Mouse (Mus musculus) liver, embryonic 13.5 days (tissue): ENCODE data around the gene Fnip2. TPM values are rescaled to one million over a fixed set of nuclear protein-coding genes. Genes with fewer than 3 reads are reported as not detected.
"Not testable (repeated sequence)": the region's sequence is repeated elsewhere in the genome, so short reads cannot be mapped to it uniquely, and the experiment has no call there.

Experiments
- ATAC-seq: fragments of 200-750 bp; cut with Nextera tagmentation; 2 replicates; pipeline ENCODE4 v1.8.0; 2017; ENCODE audit warnings: low read depth, mild to moderate bottlenecking, moderate number of reproducible peaks, moderate library complexity
- DNase-seq: peaks from one replicate; pipeline ENCODE4 v3.0.0; 2022
- H3K27ac ChIP-seq: fragments of 300-500 bp; sonication (generic); 2 replicates; pipeline ENCODE4 v1.5.1; 2015; ENCODE audit warnings: moderate library complexity, mild to moderate bottlenecking, inconsistent platforms
- H3K27me3 ChIP-seq: fragments of 300-500 bp; sonication (generic); 2 replicates; pipeline ENCODE4 v1.6.1; 2015; ENCODE audit warnings: mild to moderate bottlenecking, inconsistent platforms
- H3K36me3 ChIP-seq: fragments of 300-500 bp; sonication (generic); 2 replicates; pipeline ENCODE4 v1.6.1; 2015; ENCODE audit warnings: mild to moderate bottlenecking, inconsistent platforms
- H3K4me1 ChIP-seq: fragments of 300-500 bp; sonication (generic); replicated peaks from 2 replicates; pipeline ENCODE4 v1.6.1; 2015; ENCODE audit warnings: inconsistent platforms
- H3K4me2 ChIP-seq: fragments of 300-500 bp; sonication (generic); 2 replicates; pipeline ENCODE4 v1.6.1; 2015; ENCODE audit warnings: inconsistent platforms, mild to moderate bottlenecking, moderate library complexity
- H3K4me3 ChIP-seq: fragments of 300-500 bp; sonication (generic); replicated peaks from 2 replicates; pipeline ENCODE4 v1.5.1; 2015; ENCODE audit warnings: mild to moderate bottlenecking, inconsistent platforms
- H3K9ac ChIP-seq: fragments of 300-500 bp; sonication (generic); 2 replicates; pipeline ENCODE4 v1.6.1; 2015; ENCODE audit warnings: mild to moderate bottlenecking, inconsistent platforms
- H3K9me3 ChIP-seq: fragments of 300-500 bp; sonication (generic); replicated peaks from 2 replicates; pipeline ENCODE4 v1.6.1; 2016; ENCODE audit warnings: inconsistent platforms
- WGBS: fragments of 180-500 bp; shearing (Covaris S2); methylation state at CpG from one replicate; pipeline ENCODE4 v1.1.7; 2015; ENCODE audit not compliant: insufficient replicate concordance; 5-methylcytosine and 5-hydroxymethylcytosine counted together
- polyA plus RNA-seq: library from polyadenylated mRNA; unstranded; fragments of >200 nt; fragmentation: Nextera tagmentation; extraction: Ambion mirVana; gene quantifications from 2 replicates; pipeline ENCODE4 v1.2.1, GENCODE M21; 2015

Gene Fnip2
- polyA plus RNA-seq, 1 experiment from 2014 or later, result 3.5 TPM

DNA sequence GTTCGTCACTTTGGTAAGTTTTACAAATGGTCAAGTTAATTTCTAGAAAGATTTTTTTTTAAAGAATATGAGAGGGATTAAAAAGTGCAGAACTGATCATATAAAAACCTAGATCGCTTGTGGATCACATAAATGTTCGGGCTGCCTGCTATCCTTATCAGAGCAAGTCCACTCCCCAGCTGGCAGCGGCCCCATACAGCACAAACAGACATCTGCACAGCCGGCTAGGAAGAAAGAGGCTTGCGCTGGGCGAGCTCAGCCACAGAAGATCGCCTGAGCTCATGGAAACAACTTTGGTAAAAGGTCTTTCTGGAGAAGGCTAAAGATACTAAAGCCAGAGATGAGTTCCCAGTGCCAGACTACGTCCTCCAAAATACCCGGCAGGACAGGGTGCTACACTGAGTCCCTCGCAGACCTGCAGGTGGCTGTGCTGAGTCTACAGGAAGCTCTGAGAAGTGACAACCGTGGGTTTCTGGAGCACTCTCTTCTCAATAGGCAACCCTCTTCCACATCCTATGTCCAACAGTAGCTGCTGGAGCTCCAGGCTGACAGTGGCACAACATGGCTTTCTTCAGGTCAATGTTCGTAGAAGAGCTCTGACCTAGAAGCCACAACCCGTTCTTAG lies 108.8 kb downstream of the Fnip2 start:
- no peak for ATAC-seq
- 78% methylated on average over 14 of the region's 14 CpGs for WGBS
- DNase-seq, result no peak

GRCm38 (mm10) chr3:79455761-79456160 lies 111.8 kb downstream of the Fnip2 start:
- Histone ChIP-seq H3K4me1 (no peaks in the 10 kb centered on the region), H3K4me2 (no peak overlapping the region), H3K4me3 (no peak overlapping the region), H3K27ac (no peak overlapping the region), H3K27me3 (no peaks in the 10 kb centered on the region), H3K36me3 (peaks cover 35% of the 10 kb centered on the region), H3K9ac (no peak overlapping the region), H3K9me3 (no peaks in the 10 kb centered on the region)
- 87% methylated on average over 11 of the region's 11 CpGs for WGBS
- DNase-seq (no peak), ATAC-seq (no peak)

More for the DNA sequence above, 108.8 kb downstream of the Fnip2 start:
- Histone ChIP-seq H3K27me3 (no peaks in the 10 kb centered on the region), H3K4me3 (no peak overlapping the region), H3K9me3 (no peaks in the 10 kb centered on the region), H3K36me3 (peaks cover 61% of the 10 kb centered on the region), H3K9ac (no peak overlapping the region), H3K4me2 (no peak overlapping the region), H3K4me1 (no peaks in the 10 kb centered on the region), H3K27ac (no peak overlapping the region)

DNA sequence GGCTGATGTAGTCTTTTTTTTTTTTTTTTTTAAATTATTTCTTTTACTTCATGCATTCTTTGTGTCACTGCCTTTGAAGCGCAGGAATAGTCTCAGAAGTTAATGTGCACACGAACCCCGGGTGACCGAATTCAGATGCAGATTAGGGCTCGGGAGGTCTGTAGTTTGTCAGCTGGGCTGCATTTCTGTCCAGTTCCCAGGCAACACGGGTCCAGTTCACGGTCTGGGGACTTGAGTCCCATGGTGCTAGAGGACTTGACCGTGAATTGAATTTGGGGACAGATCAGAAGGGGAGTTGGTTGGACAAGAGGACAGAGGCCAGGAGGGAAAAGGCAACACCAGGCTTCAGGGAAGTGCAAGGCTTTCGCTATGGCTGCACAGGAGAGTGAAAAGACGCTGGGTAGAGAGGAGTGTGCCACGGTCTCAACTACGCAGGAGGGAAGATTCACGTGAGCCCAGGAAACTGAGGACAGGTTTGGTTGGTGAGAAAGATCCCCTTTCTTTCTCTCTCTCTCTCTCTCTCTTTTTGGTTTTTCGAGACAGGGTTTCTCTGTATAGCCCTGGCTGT lies 114.8 kb downstream of the Fnip2 start:
- Histone ChIP-seq H3K9ac (no peak overlapping the region), H3K36me3 (peaks cover 13% of the 10 kb centered on the region), H3K27me3 (no peaks in the 10 kb centered on the region), H3K4me2 (no peak overlapping the region), H3K4me1 (no peaks in the 10 kb centered on the region), H3K4me3 (no peak overlapping the region), H3K9me3 (no peaks in the 10 kb centered on the region), H3K27ac (no peak overlapping the region)
- DNase-seq (no peak), ATAC-seq (no peak)
- WGBS, result 83% methylated on average over 14 of the region's 14 CpGs

GRCm38 (mm10) chr3:79449361-79449760 lies 118.2 kb downstream of the Fnip2 start:
- H3K4me3 ChIP-seq, result no peak overlapping the region
- H3K9ac ChIP-seq, result no peak overlapping the region
- H3K9me3 ChIP-seq, result no peaks in the 10 kb centered on the region
- 83% methylated on average over 7 of the region's 7 CpGs for WGBS
- H3K27ac ChIP-seq, result no peak overlapping the region
- H3K4me1 ChIP-seq, result no peaks in the 10 kb centered on the region
- H3K4me2 ChIP-seq, result no peak overlapping the region
- H3K36me3 ChIP-seq, result no peaks in the 10 kb centered on the region
- H3K27me3 ChIP-seq, result no peaks in the 10 kb centered on the region
- DNase-seq (no peak), ATAC-seq (no peak)

GRCm38 (mm10) chr3:79448421-79448820 lies 119.2 kb downstream of the Fnip2 start:
- Histone ChIP-seq H3K4me3 (no peak overlapping the region), H3K4me2 (no peak overlapping the region), H3K9ac (no peak overlapping the region), H3K27ac (no peak overlapping the region), H3K9me3 (no peaks in the 10 kb centered on the region), H3K27me3 (no peaks in the 10 kb centered on the region), H3K36me3 (no peaks in the 10 kb centered on the region), H3K4me1 (no peaks in the 10 kb centered on the region)
- ATAC-seq, result no peak
- DNase-seq, result no peak
- 73% methylated on average over 5 of the region's 5 CpGs for WGBS

GRCm38 (mm10) chr3:79446648-79447047 lies 120.9 kb downstream of the Fnip2 start:
- H3K36me3 ChIP-seq, H3K4me1 ChIP-seq, DNase-seq, H3K4me2 ChIP-seq, H3K27ac ChIP-seq, H3K9ac ChIP-seq, ATAC-seq, H3K9me3 ChIP-seq, H3K27me3 ChIP-seq, H3K4me3 ChIP-seq: not testable (repeated sequence)
- 71% methylated on average over 3 of the region's 3 CpGs for WGBS

DNA sequence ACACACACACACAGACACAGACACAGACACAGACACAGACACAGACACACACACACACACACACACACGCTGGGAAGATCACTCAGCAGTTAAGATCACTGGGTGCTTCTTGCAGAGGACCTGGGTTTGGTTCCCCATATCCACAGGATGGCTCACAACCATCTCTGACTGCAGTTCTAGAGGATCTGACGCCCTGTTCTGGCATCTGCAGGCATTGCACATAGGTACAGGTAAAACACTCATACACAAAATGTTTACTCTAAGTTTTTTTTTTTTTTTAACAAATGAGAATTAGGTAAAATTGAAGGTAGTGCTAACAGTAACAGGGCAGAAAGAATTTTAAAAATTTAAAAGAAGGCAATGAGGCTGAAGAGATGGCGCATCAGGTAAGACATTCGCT lies 121.5 kb downstream of the Fnip2 start:
- DNase-seq (no peak), ATAC-seq (no peak)
- Histone ChIP-seq H3K4me1 (no peaks in the 10 kb centered on the region), H3K4me2 (no peak overlapping the region), H3K27ac (no peak overlapping the region), H3K9ac (no peak overlapping the region), H3K27me3 (no peaks in the 10 kb centered on the region), H3K36me3 (no peaks in the 10 kb centered on the region), H3K4me3 (no peak overlapping the region), H3K9me3 (no peaks in the 10 kb centered on the region)
- 69% methylated on average over 4 of the region's 4 CpGs for WGBS

DNA sequence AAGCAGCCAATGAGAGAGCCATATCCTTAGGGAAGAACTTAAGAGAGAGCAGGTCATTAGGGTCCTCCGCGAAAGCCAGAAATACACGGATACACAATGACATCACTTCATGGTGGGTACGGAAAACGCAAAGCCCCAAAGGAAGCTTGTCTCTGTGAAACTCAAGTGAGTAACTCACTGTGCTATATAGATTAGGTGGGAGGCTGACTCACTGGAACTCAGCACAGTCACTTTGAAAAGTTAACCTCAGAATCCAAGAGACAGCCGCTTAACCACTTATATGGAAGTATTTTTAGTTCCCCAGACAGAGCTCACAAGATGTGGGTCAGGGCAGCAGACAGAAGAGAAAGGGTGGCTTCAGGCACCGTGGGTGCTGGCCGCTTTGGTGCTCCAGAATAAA lies 122.6 kb downstream of the Fnip2 start:
- H3K9me3 ChIP-seq, result no peaks in the 10 kb centered on the region
- no peaks in the 10 kb centered on the region for H3K36me3 ChIP-seq
- ATAC-seq, result no peak
- no peaks in the 10 kb centered on the region for H3K27me3 ChIP-seq
- no peak overlapping the region for H3K27ac ChIP-seq
- no peak overlapping the region for H3K4me2 ChIP-seq
- no peak for DNase-seq
- no peak overlapping the region for H3K9ac ChIP-seq
- no peaks in the 10 kb centered on the region for H3K4me1 ChIP-seq
- WGBS, result 54% methylated on average over 8 of the region's 8 CpGs
- H3K4me3 ChIP-seq, result no peak overlapping the region

DNA sequence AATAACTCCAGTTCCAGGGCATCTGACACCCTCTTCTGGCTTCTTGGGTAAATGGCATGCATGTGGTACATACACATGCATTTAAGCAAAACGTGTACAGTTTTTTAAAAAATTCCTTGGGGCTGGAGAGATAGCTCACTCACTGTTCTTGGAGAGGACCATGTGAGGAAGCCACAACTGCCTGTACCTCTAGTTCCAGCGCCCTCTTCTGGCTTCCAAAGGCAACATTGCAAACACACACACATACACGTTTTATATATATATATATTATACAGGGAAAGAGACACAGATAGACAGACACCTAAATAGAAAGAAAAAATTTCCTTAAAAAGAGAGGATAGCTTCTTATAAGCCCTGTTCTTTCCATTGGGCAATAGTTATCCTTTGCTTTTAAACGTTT lies 123.7 kb downstream of the Fnip2 start:
- WGBS, result 42% methylated on average over 4 of the region's 4 CpGs
- Histone ChIP-seq H3K36me3 (no peaks in the 10 kb centered on the region), H3K4me3 (no peak overlapping the region), H3K4me1 (no peaks in the 10 kb centered on the region), H3K9ac (no peak overlapping the region), H3K27ac (no peak overlapping the region), H3K4me2 (no peak overlapping the region), H3K9me3 (no peaks in the 10 kb centered on the region), H3K27me3 (no peaks in the 10 kb centered on the region)
- DNase-seq (no peak), ATAC-seq (no peak)

- no peaks in the 10 kb centered on the region for H3K9me3 ChIP-seq
- ATAC-seq (no peak), DNase-seq (no peak)
- no peaks in the 10 kb centered on the region for H3K36me3 ChIP-seq
- no peaks in the 10 kb centered on the region for H3K27me3 ChIP-seq
- no peak overlapping the region for H3K9ac ChIP-seq
- 71% methylated on average over 12 of the region's 12 CpGs for WGBS
- H3K4me2 ChIP-seq, result no peak overlapping the region
- H3K4me3 ChIP-seq, result no peak overlapping the region
- H3K27ac ChIP-seq, result no peak overlapping the region
- no peaks in the 10 kb centered on the region for H3K4me1 ChIP-seq
Measured at GRCm38 (mm10) chr3:79440976-79441491, 126.6 kb downstream of the Fnip2 start.

DNA sequence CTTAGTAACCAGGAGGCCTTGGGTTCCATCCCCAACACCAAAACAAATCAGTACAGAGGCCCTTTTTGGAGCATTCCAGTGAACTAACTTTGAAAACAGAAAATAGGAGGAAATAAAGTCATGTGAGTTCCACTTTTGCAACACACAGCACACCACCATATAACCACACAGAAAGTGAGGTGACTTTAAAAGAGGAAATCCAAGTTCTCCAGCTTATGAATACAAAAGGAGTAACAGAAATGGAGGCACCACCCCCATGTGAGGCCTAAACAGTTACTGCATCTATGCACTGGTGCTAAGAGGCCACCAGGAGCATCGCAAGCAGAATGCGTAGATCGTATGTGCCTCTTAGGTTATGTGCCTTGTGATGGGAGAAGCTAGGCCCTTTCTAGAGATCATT lies 129.3 kb downstream of the Fnip2 start:
- no peak for DNase-seq
- Histone ChIP-seq H3K4me2 (no peak overlapping the region), H3K4me1 (no peaks in the 10 kb centered on the region), H3K36me3 (no peaks in the 10 kb centered on the region), H3K9me3 (no peaks in the 10 kb centered on the region), H3K27me3 (no peaks in the 10 kb centered on the region), H3K4me3 (no peak overlapping the region), H3K9ac (no peak overlapping the region), H3K27ac (no peak overlapping the region)
- WGBS, result 89% methylated on average over 3 of the region's 3 CpGs
- ATAC-seq, result no peak

DNA sequence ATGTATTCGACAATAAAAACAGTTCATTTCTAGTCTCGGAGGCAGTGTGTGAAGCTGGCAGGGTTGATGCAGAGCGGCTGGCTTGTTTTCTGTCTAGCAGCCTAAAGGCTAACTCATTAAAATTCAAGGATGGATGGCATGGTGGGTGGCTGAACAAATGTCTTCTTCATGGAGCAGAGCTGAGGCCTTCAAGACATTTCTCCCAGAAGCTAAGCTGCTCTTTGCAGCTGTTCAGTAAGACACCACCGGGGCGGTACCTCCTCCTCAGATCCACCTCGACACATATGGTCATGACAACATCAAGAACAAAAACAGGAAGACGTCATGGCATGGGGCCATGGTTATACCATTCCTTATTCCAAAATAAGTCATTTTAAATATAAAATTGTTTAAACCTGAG lies 131.4 kb downstream of the Fnip2 start:
- H3K4me1 ChIP-seq, result no peaks in the 10 kb centered on the region
- H3K4me3 ChIP-seq, result no peak overlapping the region
- no peak for DNase-seq
- 73% methylated on average over 7 of the region's 7 CpGs for WGBS
- H3K9ac ChIP-seq, result no peak overlapping the region
- ATAC-seq, result no peak
- no peak overlapping the region for H3K27ac ChIP-seq
- H3K4me2 ChIP-seq, result no peak overlapping the region
- H3K36me3 ChIP-seq, result no peaks in the 10 kb centered on the region
- no peaks in the 10 kb centered on the region for H3K9me3 ChIP-seq
- H3K27me3 ChIP-seq, result no peaks in the 10 kb centered on the region
